Mouse (Mus musculus) midbrain, postnatal 0 days (tissue): ENCODE data around the gene Gm14597. TPM values are rescaled to one million over a fixed set of nuclear protein-coding genes. Genes with fewer than 3 reads are reported as not detected.

Source experiments
- ATAC-seq: fragments of 200-750 bp; cut with Nextera tagmentation; 2 replicates; pipeline ENCODE4 v1.8.0; 2017; ENCODE audit warnings: moderate number of reproducible peaks, mild to moderate bottlenecking, moderate TSS enrichment, moderate library complexity; ENCODE audit not compliant: low FRiP score
- DNase-seq: peaks from one replicate; pipeline ENCODE4 v3.0.0-alpha.2; 2015; ENCODE audit warnings: low spot score
- H3K27ac ChIP-seq: fragments of 300-500 bp; sonication (generic); 2 replicates; pipeline ENCODE4 v1.5.1; 2014; ENCODE audit warnings: low read depth, mild to moderate bottlenecking, low read length, mixed read lengths
- H3K27me3 ChIP-seq: fragments of 300-500 bp; sonication (generic); 2 replicates; pipeline ENCODE4 v1.6.1; 2014; ENCODE audit warnings: low read length, control low read depth, mixed read lengths; ENCODE audit not compliant: insufficient read depth
- H3K36me3 ChIP-seq: fragments of 300-500 bp; sonication (generic); 2 replicates; pipeline ENCODE4 v1.6.1; 2014; ENCODE audit warnings: low read length, control low read depth, mixed read lengths; ENCODE audit not compliant: insufficient read depth
- H3K4me1 ChIP-seq: fragments of 300-500 bp; sonication (generic); 2 replicates; pipeline ENCODE4 v1.6.1; 2014; ENCODE audit warnings: mild to moderate bottlenecking, control low read depth, antibody characterized with exemption, low read length, mixed read lengths; ENCODE audit not compliant: insufficient read depth
- H3K4me2 ChIP-seq: fragments of 300-500 bp; sonication (generic); 2 replicates; pipeline ENCODE4 v1.6.1; 2014; ENCODE audit warnings: low read depth, mild to moderate bottlenecking, low read length, mixed read lengths; ENCODE audit not compliant: poor library complexity, severe bottlenecking
- H3K4me3 ChIP-seq: fragments of 300-500 bp; sonication (generic); 2 replicates; pipeline ENCODE4 v1.5.1; 2014; ENCODE audit warnings: low read depth, mild to moderate bottlenecking, low read length, moderate library complexity
- H3K9ac ChIP-seq: fragments of 300-500 bp; sonication (generic); replicated peaks from 2 replicates; pipeline ENCODE4 v1.6.1; 2014; ENCODE audit warnings: mild to moderate bottlenecking, low read length, moderate library complexity, mixed read lengths; ENCODE audit not compliant: poor library complexity, severe bottlenecking
- H3K9me3 ChIP-seq: fragments of 300-500 bp; sonication (generic); 2 replicates; pipeline ENCODE4 v1.6.1; 2016; ENCODE audit warnings: low read length, control low read depth
- CTCF ChIP-seq: IDR thresholded peaks from 2 replicates; pipeline ENCODE4 v1.5.1; 2016; ENCODE audit warnings: antibody characterized with exemption, mild to moderate bottlenecking
- WGBS: fragments of 180-500 bp; shearing (Covaris S2); extraction: QIAGEN DNeasy Blood & Tissue Kit; methylation state at CpG from one replicate; pipeline ENCODE4 v1.1.7; 2014; 5-methylcytosine and 5-hydroxymethylcytosine counted together
- polyA plus RNA-seq: library from polyadenylated mRNA; unstranded; fragments of >200 nt; fragmentation: Nextera tagmentation; extraction: Ambion mirVana; gene quantifications from 2 replicates; pipeline ENCODE4 v1.2.1, GENCODE M21; 2015
- total RNA-seq: library from RNA; depleted of rRNA; stranded (reverse); fragments of >200 nt; gene quantifications from 2 replicates; pipeline ENCODE4 v1.2.3, GENCODE M21; 2014; rRNA removed

Gene Gm14597
- total and polyA plus RNA-seq, 2 experiments from 2014 or later, result not detected

DNA sequence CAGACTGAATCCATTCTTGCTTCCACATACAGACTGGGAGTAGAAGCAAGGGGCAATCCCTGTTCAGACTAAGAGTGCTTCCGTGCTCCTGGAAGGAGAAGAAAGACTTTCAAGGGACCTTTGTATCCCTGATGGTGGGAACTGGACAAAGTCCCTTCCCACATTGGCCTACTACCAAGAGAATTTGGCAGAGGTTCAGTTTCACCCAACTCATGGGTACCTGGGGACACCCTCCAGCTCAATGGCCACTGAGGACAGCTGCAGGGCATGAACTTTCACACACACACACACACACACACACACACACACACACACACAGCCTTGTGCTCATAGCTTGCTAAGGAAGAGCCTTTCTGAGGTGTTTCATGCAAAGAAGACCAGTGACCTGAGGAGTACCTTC is 29.5 kb downstream of the Gm14597 start:
- no peak overlapping the region for H3K4me2 ChIP-seq
- WGBS, result 100% methylated on average over 1 of the region's 1 CpGs
- TF ChIP-seq CTCF, result no peak
- ATAC-seq, result no peak
- no peaks in the 10 kb centered on the region for H3K27me3 ChIP-seq
- no peaks in the 10 kb centered on the region for H3K9me3 ChIP-seq
- no peak overlapping the region for H3K27ac ChIP-seq
- H3K9ac ChIP-seq, result no peak overlapping the region
- H3K4me1 ChIP-seq, result no peaks in the 10 kb centered on the region
- no peak for DNase-seq
- H3K36me3 ChIP-seq, result no peaks in the 10 kb centered on the region
- H3K4me3 ChIP-seq, result no peak overlapping the region

Other genes starting within 250 kb of the Gm14597 start
- 16.4 and 26.7 TPM in 2 replicates for gene Mospd1, start 238.5 kb downstream of the Gm14597 start, total RNA-seq
- gene Mospd1, start 238.5 kb downstream of the Gm14597 start, polyA plus RNA-seq, result 29.5 and 30.4 TPM in 2 replicates
- not detected in 2 replicates for gene Etd, start 174.1 kb downstream of the Gm14597 start, total RNA-seq
- not detected in 2 replicates for gene Etd, start 174.1 kb downstream of the Gm14597 start, polyA plus RNA-seq
- 83.2 and 132 TPM in 2 replicates for gene Rtl8c, start 947 bp downstream of the Gm14597 start, total RNA-seq
- 251 and 255 TPM in 2 replicates for gene Rtl8c, start 947 bp downstream of the Gm14597 start, polyA plus RNA-seq
- 222 and 307 TPM in 2 replicates for gene Rtl8a, start 34.7 kb upstream of the Gm14597 start, total RNA-seq
- 313 and 323 TPM in 2 replicates for gene Rtl8a, start 34.7 kb upstream of the Gm14597 start, polyA plus RNA-seq
- 323 and 356 TPM in 2 replicates for gene Rtl8b, start 61.4 kb upstream of the Gm14597 start, total RNA-seq
- 268 and 275 TPM in 2 replicates for gene Rtl8b, start 61.4 kb upstream of the Gm14597 start, polyA plus RNA-seq
- 0.38 TPM in 1 of 2 replicates, not detected in the other for gene 4930502E18Rik, start 115.8 kb upstream of the Gm14597 start, total RNA-seq
- gene 4930502E18Rik, start 115.8 kb upstream of the Gm14597 start, polyA plus RNA-seq, result 0.45 and 0.49 TPM in 2 replicates
- not detected in 2 replicates for gene 1700013H16Rik, start 148.9 kb upstream of the Gm14597 start, total RNA-seq
- not detected in 2 replicates for gene 1700013H16Rik, start 148.9 kb upstream of the Gm14597 start, polyA plus RNA-seq
- gene Zfp36l3, start 167.4 kb upstream of the Gm14597 start, total RNA-seq, result not detected in 2 replicates
- gene Zfp36l3, start 167.4 kb upstream of the Gm14597 start, polyA plus RNA-seq, result not detected in 2 replicates
- gene Xlr, start 188.7 kb upstream of the Gm14597 start, total RNA-seq, result 0.77 and 1.5 TPM in 2 replicates
- 2.9 and 4.8 TPM in 2 replicates for gene Xlr, start 188.7 kb upstream of the Gm14597 start, polyA plus RNA-seq